Mouse (Mus musculus) lung, embryonic 15.5 days (tissue): Measurements from ENCODE around the gene Ccna1. TPM values are rescaled to one million over a fixed set of nuclear protein-coding genes. Genes with fewer than 3 reads are reported as not detected.

Source experiments
- ATAC-seq: fragments of 200-750 bp; cut with Nextera tagmentation; 2 replicates; pipeline ENCODE4 v1.8.0; 2017; ENCODE audit warnings: moderate number of reproducible peaks, borderline replicate concordance; ENCODE audit not compliant: low FRiP score, low TSS enrichment; ENCODE audit errors: extremely low read depth
- H3K27ac ChIP-seq: fragments of 300-500 bp; sonication (generic); 2 replicates; pipeline ENCODE4 v1.5.1; 2015; ENCODE audit warnings: moderate library complexity, mild to moderate bottlenecking, inconsistent platforms
- H3K27me3 ChIP-seq: fragments of 300-500 bp; sonication (generic); 2 replicates; pipeline ENCODE4 v1.6.1; 2015; ENCODE audit warnings: inconsistent platforms
- H3K36me3 ChIP-seq: fragments of 300-500 bp; sonication (generic); 2 replicates; pipeline ENCODE4 v1.6.1; 2015; ENCODE audit warnings: inconsistent platforms
- H3K4me1 ChIP-seq: fragments of 300-500 bp; sonication (generic); 2 replicates; pipeline ENCODE4 v1.6.1; 2015; ENCODE audit warnings: inconsistent platforms
- H3K4me2 ChIP-seq: fragments of 300-500 bp; sonication (generic); 2 replicates; pipeline ENCODE4 v1.6.1; 2015; ENCODE audit warnings: inconsistent platforms, mild to moderate bottlenecking, moderate library complexity
- H3K4me3 ChIP-seq: fragments of 300-500 bp; sonication (generic); 2 replicates; pipeline ENCODE4 v1.5.1; 2015; ENCODE audit warnings: mild to moderate bottlenecking, inconsistent platforms
- H3K9ac ChIP-seq: fragments of 300-500 bp; sonication (generic); 2 replicates; pipeline ENCODE4 v1.6.1; 2015; ENCODE audit warnings: inconsistent platforms
- H3K9me3 ChIP-seq: fragments of 300-500 bp; sonication (generic); 2 replicates; pipeline ENCODE4 v1.6.1; 2016; ENCODE audit warnings: inconsistent platforms
- WGBS: fragments of 180-500 bp; shearing (Covaris S2); methylation state at CpG from one replicate; pipeline ENCODE4 v1.1.7; 2015; 5-methylcytosine and 5-hydroxymethylcytosine counted together
- polyA plus RNA-seq: library from polyadenylated mRNA; unstranded; fragments of >200 nt; fragmentation: Nextera tagmentation; extraction: Ambion mirVana; gene quantifications from 2 replicates; pipeline ENCODE4 v1.2.1, GENCODE M21; 2015

Ccna1 gene
- polyA plus RNA-seq, 1 experiment from 2014 or later: 6.0 TPM

GRCm38 (mm10) chr3:55086948-55087347, 31.6 kb upstream of the Ccna1 start:
- H3K4me1 ChIP-seq: no peaks in the 10 kb centered on the region
- H3K9ac ChIP-seq: no peak overlapping the region
- H3K9me3 ChIP-seq: no peaks in the 10 kb centered on the region
- no peak overlapping the region for H3K27ac ChIP-seq
- no peak for ATAC-seq
- no peak overlapping the region for H3K4me2 ChIP-seq
- no peaks in the 10 kb centered on the region for H3K27me3 ChIP-seq
- no peak overlapping the region for H3K4me3 ChIP-seq
- 87% methylated on average over 5 of the region's 5 CpGs for WGBS
- H3K36me3 ChIP-seq: no peaks in the 10 kb centered on the region

DNA sequence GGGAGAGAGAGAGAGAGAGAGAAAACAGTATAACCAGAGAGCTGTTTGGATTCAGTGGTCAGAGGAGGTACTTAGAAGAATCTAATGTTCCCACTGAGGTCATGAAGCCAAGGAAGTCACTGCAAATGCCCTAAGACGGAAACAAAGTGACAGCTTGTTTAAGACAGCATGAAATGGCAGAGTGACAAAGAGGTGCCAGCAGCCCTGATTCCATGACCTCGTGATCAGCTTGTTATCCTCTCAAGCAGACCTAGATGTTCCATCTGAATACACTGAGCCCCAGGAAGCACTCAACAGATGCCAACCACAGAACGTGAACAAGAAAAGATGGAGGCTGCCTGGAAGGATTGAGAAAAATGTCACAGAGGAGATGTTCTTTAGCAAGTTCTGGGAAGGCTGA, 30.4 kb upstream of the Ccna1 start:
- WGBS: 40% methylated on average over 3 of the region's 3 CpGs
- Histone ChIP-seq H3K27ac (no peak overlapping the region), H3K9ac (no peak overlapping the region), H3K4me2 (no peak overlapping the region), H3K36me3 (no peaks in the 10 kb centered on the region), H3K4me3 (no peak overlapping the region), H3K4me1 (no peaks in the 10 kb centered on the region), H3K27me3 (no peaks in the 10 kb centered on the region), H3K9me3 (no peaks in the 10 kb centered on the region)
- ATAC-seq: no peak

DNA sequence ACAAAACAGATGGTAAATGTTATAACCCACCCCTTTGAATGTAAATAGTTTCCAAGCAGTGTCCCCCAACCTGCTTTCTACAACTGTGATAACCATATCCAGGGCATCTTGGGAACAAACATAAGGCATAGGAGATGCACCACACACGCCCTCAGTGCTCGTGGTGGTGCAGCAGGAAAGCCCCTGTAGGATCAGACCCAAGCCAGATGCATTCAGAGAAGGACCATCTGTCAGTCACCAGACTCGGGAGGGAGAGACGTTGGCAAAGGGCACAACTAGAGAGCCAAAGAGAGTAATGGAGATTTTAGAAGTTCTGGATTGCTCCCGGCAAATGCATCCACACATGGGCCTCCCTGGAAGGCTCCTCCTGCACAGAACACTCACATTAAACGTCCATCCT, 29.5 kb upstream of the Ccna1 start:
- Histone ChIP-seq H3K36me3 (no peaks in the 10 kb centered on the region), H3K4me3 (no peak overlapping the region), H3K4me2 (no peak overlapping the region), H3K27me3 (no peaks in the 10 kb centered on the region), H3K27ac (no peak overlapping the region), H3K9me3 (no peaks in the 10 kb centered on the region), H3K9ac (no peak overlapping the region), H3K4me1 (no peaks in the 10 kb centered on the region)
- ATAC-seq: no peak
- 56% methylated on average over 6 of the region's 6 CpGs for WGBS

- no peak overlapping the region for H3K27ac ChIP-seq
- H3K9ac ChIP-seq: no peak overlapping the region
- peak; percentile 65; the same call in 1 of the 2 replicates for ATAC-seq
- WGBS: 12% methylated on average over 6 of the region's 6 CpGs
- H3K9me3 ChIP-seq: no peaks in the 10 kb centered on the region
- H3K27me3 ChIP-seq: no peaks in the 10 kb centered on the region
- no peaks in the 10 kb centered on the region for H3K4me1 ChIP-seq
- H3K4me3 ChIP-seq: no peak overlapping the region
- H3K4me2 ChIP-seq: no peak overlapping the region
- H3K36me3 ChIP-seq: no peaks in the 10 kb centered on the region
Observed at GRCm38 (mm10) chr3:55080055-55080454, 24.8 kb upstream of the Ccna1 start.

- H3K4me2 ChIP-seq: no peak overlapping the region
- 57% methylated on average over 8 of the region's 8 CpGs for WGBS
- no peaks in the 10 kb centered on the region for H3K27me3 ChIP-seq
Observed at GRCm38 (mm10) chr3:55079619-55080018, 24.3 kb upstream of the Ccna1 start.

GRCm38 (mm10) chr3:55078233-55078632, 22.9 kb upstream of the Ccna1 start:
- Histone ChIP-seq H3K27me3 (no peaks in the 10 kb centered on the region), H3K36me3 (no peaks in the 10 kb centered on the region), H3K27ac (no peak overlapping the region), H3K4me3 (no peak overlapping the region), H3K4me1 (no peaks in the 10 kb centered on the region), H3K9me3 (no peaks in the 10 kb centered on the region), H3K9ac (no peak overlapping the region), H3K4me2 (no peak overlapping the region)
- 74% methylated on average over 6 of the region's 6 CpGs for WGBS
- no peak for ATAC-seq

More at GRCm38 (mm10) chr3:55079619-55080018, 24.3 kb upstream of the Ccna1 start:
- ATAC-seq: 0 out of 2 replicates have a peak, but pooled peaks have one; percentile 42
- H3K9ac ChIP-seq: no peak overlapping the region
- no peak overlapping the region for H3K27ac ChIP-seq
- no peaks in the 10 kb centered on the region for H3K4me1 ChIP-seq
- H3K4me3 ChIP-seq: no peak overlapping the region
- H3K9me3 ChIP-seq: no peaks in the 10 kb centered on the region
- no peaks in the 10 kb centered on the region for H3K36me3 ChIP-seq

DNA sequence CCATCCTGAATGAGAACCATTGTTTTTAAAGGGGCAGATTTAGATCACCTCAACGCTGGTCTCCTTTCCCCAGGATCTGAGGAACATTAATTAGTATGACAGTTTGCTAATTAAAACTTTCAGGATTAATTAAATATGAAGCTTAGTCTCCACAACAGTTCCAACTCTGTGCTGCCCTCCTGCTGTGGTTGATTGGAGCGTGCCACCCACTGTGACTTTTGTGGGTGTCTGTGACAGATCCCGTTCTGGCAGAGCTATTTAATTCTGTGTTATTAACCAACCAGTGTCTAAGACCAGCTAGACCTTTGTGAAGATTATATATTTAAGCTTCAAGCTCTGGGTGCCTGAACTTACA, 20.0 kb upstream of the Ccna1 start:
- H3K27me3 ChIP-seq: no peaks in the 10 kb centered on the region
- no peak for ATAC-seq
- no peaks in the 10 kb centered on the region for H3K4me1 ChIP-seq
- no peaks in the 10 kb centered on the region for H3K36me3 ChIP-seq
- H3K27ac ChIP-seq: no peak overlapping the region
- H3K4me3 ChIP-seq: no peak overlapping the region
- no peaks in the 10 kb centered on the region for H3K9me3 ChIP-seq
- H3K4me2 ChIP-seq: no peak overlapping the region
- no peak overlapping the region for H3K9ac ChIP-seq
- WGBS: 62% methylated on average over 3 of the region's 3 CpGs

GRCm38 (mm10) chr3:55074576-55075293, 19.4 kb upstream of the Ccna1 start:
- H3K9me3 ChIP-seq: no peaks in the 10 kb centered on the region
- H3K4me3 ChIP-seq: no peak overlapping the region
- H3K9ac ChIP-seq: no peak overlapping the region
- H3K27me3 ChIP-seq: no peaks in the 10 kb centered on the region
- H3K27ac ChIP-seq: no peak overlapping the region
- no peaks in the 10 kb centered on the region for H3K36me3 ChIP-seq
- no peaks in the 10 kb centered on the region for H3K4me1 ChIP-seq
- H3K4me2 ChIP-seq: no peak overlapping the region
- WGBS: 80% methylated on average over 6 of the region's 6 CpGs
- ATAC-seq: no peak

- Histone ChIP-seq H3K4me2 (no peak overlapping the region), H3K4me1 (no peaks in the 10 kb centered on the region)
Observed at GRCm38 (mm10) chr3:55067791-55068434, 12.6 kb upstream of the Ccna1 start.

GRCm38 (mm10) chr3:55066666-55067023, 11.3 kb upstream of the Ccna1 start:
- peaks cover 19% of the 10 kb centered on the region; the same call in 1 of the 2 replicates for H3K27me3 ChIP-seq
- no peaks in the 10 kb centered on the region for H3K9me3 ChIP-seq
- 42% methylated on average over 12 of the region's 12 CpGs for WGBS
- no peaks in the 10 kb centered on the region for H3K4me1 ChIP-seq
- H3K9ac ChIP-seq: no peak overlapping the region
- H3K27ac ChIP-seq: no peak overlapping the region
- H3K4me3 ChIP-seq: no peak overlapping the region
- ATAC-seq: no peak
- no peak overlapping the region for H3K4me2 ChIP-seq
- H3K36me3 ChIP-seq: no peaks in the 10 kb centered on the region

More at GRCm38 (mm10) chr3:55067791-55068434, 12.6 kb upstream of the Ccna1 start:
- ATAC-seq: no peak
- Histone ChIP-seq H3K36me3 (no peaks in the 10 kb centered on the region), H3K9me3 (no peaks in the 10 kb centered on the region), H3K4me3 (no peak overlapping the region), H3K9ac (no peak overlapping the region), H3K27me3 (peaks cover 19% of the 10 kb centered on the region; the same call in 1 of the 2 replicates), H3K27ac (no peak overlapping the region)
- 21% methylated on average over 7 of the region's 7 CpGs for WGBS

DNA sequence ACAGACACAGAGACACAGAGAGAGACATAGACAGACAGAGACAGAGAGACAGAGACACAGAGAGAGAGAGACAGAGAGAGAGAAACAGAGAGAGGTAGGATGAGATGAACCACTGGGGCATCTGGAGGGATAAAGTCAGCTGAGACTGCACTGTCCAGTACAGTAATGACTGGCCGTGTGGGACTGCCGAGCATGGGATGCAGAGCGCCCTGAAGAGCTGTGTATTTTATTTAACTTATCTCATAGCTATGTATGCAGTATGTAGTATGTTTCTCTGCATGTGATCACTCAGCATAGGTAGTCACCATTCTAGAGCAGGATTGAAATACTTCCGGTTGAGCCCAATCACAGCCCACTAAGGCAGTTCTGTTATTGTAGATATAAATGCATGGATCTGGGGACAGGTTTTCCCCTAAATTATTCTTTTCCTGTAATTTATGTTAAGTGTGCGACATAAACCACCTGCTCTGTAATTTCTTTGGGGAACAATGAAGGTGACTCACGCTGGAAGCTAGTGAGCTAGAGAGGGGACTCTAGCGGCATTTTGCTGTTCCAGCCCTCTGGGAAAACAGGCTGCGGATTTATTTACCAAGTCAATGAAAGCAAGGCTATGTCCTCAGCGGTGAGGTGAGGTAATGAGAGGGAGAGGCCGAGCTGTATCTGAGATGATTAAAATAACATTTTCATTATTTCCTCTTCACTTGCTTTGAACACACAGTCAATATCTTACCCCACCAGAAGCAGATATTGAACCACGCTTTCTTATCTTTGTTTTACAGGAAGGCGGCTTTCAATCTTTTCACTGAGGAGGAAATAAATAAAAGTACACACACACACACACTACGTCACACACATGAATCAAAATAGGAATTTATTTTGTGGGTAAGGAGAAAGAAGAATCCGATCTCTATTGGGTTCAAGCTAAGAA, 10.7 kb upstream of the Ccna1 start:
- Histone ChIP-seq H3K9me3 (no peaks in the 10 kb centered on the region), H3K36me3 (no peaks in the 10 kb centered on the region), H3K27ac (no peak overlapping the region), H3K4me3 (no peak overlapping the region), H3K27me3 (peaks cover 19% of the 10 kb centered on the region; the same call in 1 of the 2 replicates), H3K4me1 (no peaks in the 10 kb centered on the region), H3K4me2 (no peak overlapping the region), H3K9ac (no peak overlapping the region)
- WGBS: 46% methylated on average over 14 of the region's 14 CpGs
- ATAC-seq: no peak

- Histone ChIP-seq H3K27ac (no peak overlapping the region), H3K9me3 (no peaks in the 10 kb centered on the region), H3K9ac (no peak overlapping the region), H3K4me1 (no peaks in the 10 kb centered on the region), H3K27me3 (peaks cover 19% of the 10 kb centered on the region; the same call in 1 of the 2 replicates), H3K4me2 (no peak overlapping the region), H3K36me3 (no peaks in the 10 kb centered on the region), H3K4me3 (no peak overlapping the region)
- ATAC-seq: no peak
- 7% methylated on average over 2 of the region's 2 CpGs for WGBS
Observed at GRCm38 (mm10) chr3:55064396-55064795, 9.1 kb upstream of the Ccna1 start.
